Mouse (Mus musculus): ENCODE results near the gene Atp8b4.

Atp8b4 gene

DNA sequence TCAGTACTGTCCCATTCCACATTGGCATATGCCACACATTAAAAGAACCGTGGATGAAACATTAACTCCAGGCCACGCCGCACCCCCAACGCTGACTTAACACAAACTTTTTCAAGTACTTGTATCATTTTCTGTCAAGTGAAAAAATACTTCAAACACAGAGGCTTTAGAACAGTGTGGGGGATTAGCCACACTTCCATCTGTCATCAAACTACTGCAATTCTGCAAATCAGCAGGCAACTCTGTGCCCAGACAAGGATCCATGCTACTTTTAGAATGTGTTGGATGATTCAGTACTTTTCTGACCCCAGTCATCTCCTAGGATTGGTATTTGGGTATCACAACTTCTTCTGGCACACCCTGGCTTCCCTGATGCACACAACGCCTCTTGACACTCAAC lies 212.5 kb downstream of the Atp8b4 start:
- no peak for DNase-seq (ENCODE audit: low spot score)

GRCm38 (mm10) chr2:126286420-126286819 lies 214.1 kb downstream of the Atp8b4 start:
- DNase-seq (ENCODE audit: low spot score): no peak

- DNase-seq (ENCODE audit: low spot score): no peak
These were observed 216.4 kb downstream of the Atp8b4 start for GRCm38 (mm10) chr2:126284071-126284470.

DNA sequence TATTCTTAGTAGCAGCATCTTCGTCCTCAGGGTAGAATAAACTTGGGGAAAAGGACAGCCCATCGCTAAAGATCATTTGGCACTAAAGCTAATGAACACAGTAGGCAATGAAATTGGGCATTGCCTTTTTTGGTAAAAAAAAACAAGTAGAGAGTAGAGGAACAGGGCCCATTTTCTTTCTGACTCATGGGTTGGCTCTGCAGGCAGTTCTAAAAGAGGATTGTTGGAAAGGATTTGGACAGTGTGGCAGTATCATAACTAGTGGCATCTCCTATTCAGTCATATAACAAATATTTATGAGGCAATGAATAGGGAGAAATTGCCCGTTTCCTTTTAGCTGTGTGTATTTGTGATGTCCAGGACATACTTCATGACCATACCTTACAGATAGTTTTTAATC lies 217.4 kb downstream of the Atp8b4 start:
- no peak for DNase-seq (ENCODE audit: low spot score)

DNA sequence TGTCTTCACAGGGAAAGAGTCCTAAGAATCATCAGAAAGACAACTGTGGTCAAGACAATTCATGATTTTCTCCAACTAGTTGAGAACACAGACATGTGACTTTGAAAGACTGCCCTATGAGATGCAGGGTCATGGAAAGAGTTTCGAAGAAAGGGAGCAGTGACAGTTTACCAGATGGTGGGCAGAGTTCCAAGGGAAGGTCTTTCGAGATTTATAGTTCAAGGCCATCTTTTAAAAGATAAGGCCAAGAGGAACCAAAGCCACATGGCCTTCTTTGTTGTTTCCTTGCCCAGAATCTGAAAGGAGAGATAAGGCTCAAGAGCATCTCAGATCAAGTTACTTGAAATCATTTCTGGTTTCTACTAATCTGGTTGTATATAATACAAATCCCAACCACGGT lies 225.0 kb downstream of the Atp8b4 start:
- no peak for DNase-seq (ENCODE audit: low spot score)

DNA sequence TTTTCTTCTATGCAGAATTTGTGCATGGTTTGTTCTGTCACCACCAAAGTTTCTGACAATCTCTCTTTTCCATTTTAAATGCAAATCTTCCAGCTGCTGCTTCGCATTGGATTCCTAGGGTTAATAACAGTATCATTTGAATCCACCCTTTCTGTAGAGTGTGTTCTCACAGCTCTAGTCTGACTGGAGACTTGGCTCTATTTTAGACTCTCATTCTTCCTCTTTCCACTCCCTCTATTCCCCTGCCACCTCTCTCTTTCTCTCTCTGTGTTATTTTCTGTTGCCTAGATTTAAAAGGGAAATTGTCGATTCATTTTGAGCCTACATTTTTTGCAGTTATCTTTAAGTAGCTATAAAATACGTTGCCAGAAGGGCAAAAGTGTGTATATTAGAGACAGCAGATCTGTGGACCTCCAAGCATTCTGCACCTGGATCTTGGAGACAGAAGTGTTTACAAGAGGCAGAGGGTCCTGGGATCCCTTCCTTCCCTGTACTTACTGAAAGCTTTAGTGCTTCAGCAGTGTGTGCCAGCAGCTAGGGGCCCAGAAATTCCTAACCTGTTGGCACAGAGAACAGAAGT lies 225.6 kb downstream of the Atp8b4 start:
- no peak for DNase-seq (ENCODE audit: low spot score)

GRCm38 (mm10) chr2:126274311-126274710 lies 226.2 kb downstream of the Atp8b4 start:
- DNase-seq (ENCODE audit: low spot score): no peak

Data from urinary bladder, postnatal 14 days (tissue).